Mouse (Mus musculus): ENCODE measurements around the gene Sfmbt1.

DNA sequence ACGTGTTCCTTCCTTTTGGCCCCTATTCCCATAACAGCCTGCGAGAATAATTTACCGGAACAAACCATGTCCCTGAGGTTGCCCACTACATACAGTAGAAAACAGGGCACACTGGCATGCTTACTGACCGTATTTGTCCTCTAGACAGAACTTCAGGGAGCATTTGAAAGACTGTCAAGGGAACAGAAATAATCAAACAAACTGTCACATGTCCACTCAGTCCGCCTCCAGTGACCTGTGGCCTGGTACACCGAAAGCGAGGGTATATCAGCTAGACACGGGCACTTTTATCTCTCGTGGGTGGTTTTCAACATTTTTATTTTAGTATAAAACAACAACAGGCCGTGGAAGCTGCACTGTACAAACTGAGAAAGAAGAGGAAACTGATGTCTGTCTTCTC is 154.2 kb downstream of the Sfmbt1 start:
- no peak for TF ChIP-seq EP300 (IDR thresholded peaks at IDR 0.05; ENCODE audit: low read depth)
- no peak for TF ChIP-seq CTCF (IDR thresholded peaks at IDR 0.05; ENCODE audit: low read depth)

Measured in liver, embryonic 14.5 days (tissue).